Mouse (Mus musculus) left cerebral cortex, adult 2 months (tissue): Measurements from ENCODE around the gene Stk17b. TPM values are rescaled to one million over a fixed set of nuclear protein-coding genes. Genes with fewer than 3 reads are reported as not detected.
"Not testable (repeated sequence)": the region's sequence is repeated elsewhere in the genome, so short reads cannot be mapped to it uniquely, and the experiment has no call there.

Source experiments
- DNase-seq, 2 experiments: peaks; one replicate each; pipeline ENCODE4 v3.0.0; 2021 to 2022; ENCODE audit warnings: low spot score in 2 of 2, mixed read lengths in 1 of 2; ENCODE audit errors: extremely low spot score in 1 of 2
- H3K27ac ChIP-seq: fragments of 200-600 bp; 2 replicates; pipeline ENCODE4 v1.8.1; 2022
- H3K4me3 ChIP-seq: fragments of 200-600 bp; 2 replicates; pipeline ENCODE4 v1.8.1; 2022
- CTCF ChIP-seq: fragments of 200-600 bp; IDR thresholded peaks from 2 replicates; pipeline ENCODE4 v1.8.1; 2022; ENCODE audit warnings: antibody characterized with exemption, mild to moderate bottlenecking, moderate library complexity
- intact Hi-C: fragments of 180-260 bp; cut with DNase I; formaldehyde crosslinking; loops from one replicate; pipeline ENCODE4 v1.15.1; 2025
- total RNA-seq, 2 experiments: library from RNA; stranded (reverse); gene quantifications; 2 replicates each; pipeline ENCODE4 v1.2.3; 2021

Stk17b gene
- total RNA-seq, 2 experiments from 2014 or later, result 5.3 to 7.6 TPM

DNA sequence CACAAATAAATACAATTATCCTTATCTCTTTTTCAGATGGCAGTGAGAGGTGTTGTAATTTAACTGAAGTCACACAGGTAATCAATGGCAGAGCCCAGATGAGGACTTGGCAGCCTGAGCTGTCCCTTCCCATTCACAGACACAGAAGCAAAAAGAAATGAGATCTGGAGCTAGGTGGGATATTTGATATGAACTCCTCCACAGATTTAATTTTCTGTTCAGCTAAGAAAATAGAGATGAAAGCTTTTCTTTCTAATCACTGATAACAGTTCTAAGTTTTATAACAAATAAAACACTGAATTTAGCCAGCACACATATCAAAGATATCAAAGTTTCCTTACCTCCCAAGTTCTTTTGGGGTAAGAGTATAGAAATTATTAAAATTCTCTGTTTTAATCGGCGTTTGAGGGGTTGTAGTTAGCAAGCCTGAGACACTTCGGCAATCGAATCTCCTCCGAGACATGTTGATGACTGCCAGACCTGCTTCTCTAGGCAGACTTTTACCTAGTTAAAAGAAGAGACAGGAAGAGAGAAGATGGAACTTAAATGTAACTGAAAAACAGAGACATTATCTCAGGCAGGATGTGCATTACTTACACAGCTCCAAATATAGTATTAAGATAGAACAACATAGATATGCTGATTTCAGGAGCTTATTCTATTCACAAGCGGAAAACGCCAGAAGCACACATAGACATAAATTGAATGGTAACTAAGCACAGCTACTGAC is 8.7 kb downstream of the Stk17b start:
- no peak for TF ChIP-seq CTCF
- Histone ChIP-seq H3K4me3 (no peak overlapping the region), H3K27ac (no peak overlapping the region)
- intact Hi-C loops, result no loop called here
- DNase-seq, result no peak

DNA sequence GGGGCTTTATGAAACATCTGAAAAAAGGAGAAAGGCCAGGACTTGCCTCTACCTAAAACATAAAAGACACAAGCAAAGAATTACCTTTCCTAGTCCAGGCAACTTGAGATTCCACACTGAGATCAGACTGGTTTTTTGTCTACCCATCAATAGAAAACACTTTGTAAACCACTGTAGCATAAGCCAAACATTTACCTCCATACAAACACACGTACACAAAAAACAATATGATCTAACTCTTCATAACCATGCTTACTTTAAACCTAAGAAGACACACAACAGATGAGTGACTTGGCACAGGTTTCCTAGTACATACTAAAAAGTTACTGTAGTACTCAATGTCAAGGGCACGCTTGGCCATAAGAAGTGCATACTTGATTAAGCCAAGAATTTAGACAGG is 9.5 kb downstream of the Stk17b start:
- no peak for DNase-seq
- Histone ChIP-seq H3K4me3 (no peak overlapping the region), H3K27ac (no peak overlapping the region)
- intact Hi-C loops, result no loop called here
- TF ChIP-seq CTCF, result no peak

DNA sequence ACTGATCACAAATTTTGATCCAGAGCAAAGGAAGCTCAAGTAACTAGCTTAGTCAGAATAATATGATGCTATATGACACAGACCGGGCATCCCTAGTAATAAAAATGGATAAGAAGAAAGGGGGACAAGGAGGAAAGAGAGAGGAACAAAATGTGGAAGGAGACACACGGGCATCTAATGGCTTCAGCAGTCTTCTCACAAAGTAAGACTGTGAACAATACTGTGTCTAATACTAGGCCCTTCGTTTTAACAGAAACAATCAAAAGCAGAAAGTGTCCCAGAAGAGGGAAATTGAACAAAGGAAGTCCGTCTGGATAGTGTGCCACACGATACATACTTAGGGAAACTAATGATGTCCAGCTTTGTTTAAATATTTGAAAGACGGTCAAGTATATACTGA is 10.0 kb downstream of the Stk17b start:
- no peak for TF ChIP-seq CTCF
- H3K27ac ChIP-seq, result no peak overlapping the region
- intact Hi-C loops, result no loop called here

DNA sequence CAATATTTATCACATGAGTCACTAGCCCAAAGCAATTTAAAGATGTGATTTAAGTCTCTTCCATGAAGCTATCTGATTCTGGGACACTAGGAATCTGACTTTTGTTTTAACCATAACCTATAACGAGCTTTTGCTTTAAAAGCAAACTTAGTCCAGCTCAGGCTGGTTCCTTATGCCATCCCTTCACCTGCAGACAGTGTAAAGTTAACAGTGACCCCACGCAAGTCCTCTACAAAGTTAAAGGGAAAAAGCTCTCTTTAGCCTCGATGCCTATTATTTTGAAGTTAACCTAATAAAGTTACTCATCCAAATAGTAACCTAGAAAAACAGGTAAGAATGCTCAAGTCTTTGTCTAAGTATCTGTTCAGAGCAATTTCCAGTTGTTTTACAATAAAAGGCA is 10.5 kb downstream of the Stk17b start:
- DNase-seq, result no peak
- no peak for TF ChIP-seq CTCF
- intact Hi-C loops, result no loop called here
- no peak overlapping the region for H3K27ac ChIP-seq
- H3K4me3 ChIP-seq, result no peak overlapping the region

More for the DNA sequence above, 10.0 kb downstream of the Stk17b start:
- DNase-seq, result no peak
- H3K4me3 ChIP-seq, result no peak overlapping the region

DNA sequence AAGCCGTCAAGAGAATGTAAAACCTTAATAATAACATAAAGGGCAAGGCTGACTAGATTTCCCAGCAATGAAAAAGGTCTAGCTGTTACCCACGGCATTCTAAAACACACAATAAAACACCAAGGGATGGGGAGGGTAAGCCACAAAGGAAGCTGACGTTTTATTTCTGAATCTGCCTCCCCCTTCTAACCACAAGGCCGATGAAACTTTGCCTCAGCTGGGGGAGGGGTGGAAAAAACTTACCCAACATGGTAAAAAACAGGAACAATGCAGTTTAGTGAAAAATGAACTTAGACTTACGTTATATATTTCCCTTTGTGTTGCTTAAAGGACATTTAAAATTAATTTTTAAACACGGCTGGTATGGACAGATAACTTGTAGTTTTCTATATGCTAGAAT is 11.0 kb downstream of the Stk17b start:
- no peak for TF ChIP-seq CTCF
- Histone ChIP-seq H3K4me3 (no peak overlapping the region), H3K27ac (no peak overlapping the region)
- no peak for DNase-seq
- intact Hi-C loops, result no loop called here

DNA sequence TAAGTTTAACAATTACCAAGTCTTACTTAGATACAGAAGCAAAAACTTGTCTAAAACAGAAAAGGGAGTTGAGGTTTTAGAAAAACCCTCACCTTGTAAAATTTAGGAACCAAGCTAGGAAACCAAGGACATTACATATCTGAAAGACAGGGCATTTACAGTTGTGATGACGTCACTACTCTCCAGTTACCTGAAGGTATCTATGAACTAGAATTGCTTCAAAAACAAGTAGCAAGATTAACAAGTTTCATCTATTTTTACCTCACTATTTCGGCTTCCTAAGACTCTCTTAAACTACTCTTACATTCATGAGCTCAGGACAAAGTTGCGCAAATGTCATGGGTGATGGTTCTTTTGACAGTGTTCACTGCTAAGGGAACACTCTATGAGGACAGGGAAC is 12.1 kb downstream of the Stk17b start:
- DNase-seq, result no peak
- TF ChIP-seq CTCF, result no peak
- intact Hi-C loops, result no loop called here
- no peak overlapping the region for H3K4me3 ChIP-seq
- H3K27ac ChIP-seq, result no peak overlapping the region

DNA sequence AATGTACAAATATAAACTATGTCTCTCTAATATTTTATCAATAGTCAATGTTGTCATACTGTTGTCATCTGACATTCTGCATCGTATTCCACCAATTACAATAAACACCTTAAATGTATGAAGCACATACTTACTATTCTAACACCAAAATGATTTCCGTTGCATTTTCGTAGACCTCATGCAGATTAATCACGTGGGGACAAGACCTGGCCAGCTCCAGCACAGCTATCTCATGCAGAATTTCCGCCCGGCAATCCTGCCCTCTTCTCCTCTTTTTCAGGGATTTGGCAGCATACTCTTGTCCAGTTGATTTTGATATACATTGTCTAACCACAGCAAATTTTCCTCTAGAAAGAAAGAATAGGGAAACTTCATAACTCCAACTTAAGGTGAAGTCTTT is 13.5 kb downstream of the Stk17b start:
- no peak overlapping the region for H3K4me3 ChIP-seq
- no peak overlapping the region for H3K27ac ChIP-seq
- intact Hi-C loops, result no loop called here
- no peak for DNase-seq
- TF ChIP-seq CTCF, result no peak

DNA sequence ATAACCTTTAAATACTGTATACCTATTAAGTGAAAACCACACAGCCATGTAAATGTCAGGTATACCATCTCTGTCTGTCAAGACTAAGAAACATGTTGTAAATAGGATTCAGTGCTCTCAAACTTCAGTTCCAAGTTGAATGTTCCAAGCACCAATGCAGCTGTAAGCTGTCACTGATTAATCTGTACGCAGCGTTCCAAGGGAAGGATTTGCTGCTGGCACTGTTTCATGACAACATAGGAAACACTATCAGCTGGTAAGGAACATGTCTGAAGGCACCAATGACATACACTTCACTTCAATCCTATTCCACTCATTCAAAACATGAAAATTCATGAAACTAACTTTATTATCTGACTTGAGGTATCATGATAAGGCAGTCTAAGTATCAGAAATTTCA is 18.9 kb downstream of the Stk17b start:
- no peak for DNase-seq
- Histone ChIP-seq H3K27ac (no peak overlapping the region), H3K4me3 (no peak overlapping the region)
- TF ChIP-seq CTCF, result no peak
- intact Hi-C loops, result no loop called here

DNA sequence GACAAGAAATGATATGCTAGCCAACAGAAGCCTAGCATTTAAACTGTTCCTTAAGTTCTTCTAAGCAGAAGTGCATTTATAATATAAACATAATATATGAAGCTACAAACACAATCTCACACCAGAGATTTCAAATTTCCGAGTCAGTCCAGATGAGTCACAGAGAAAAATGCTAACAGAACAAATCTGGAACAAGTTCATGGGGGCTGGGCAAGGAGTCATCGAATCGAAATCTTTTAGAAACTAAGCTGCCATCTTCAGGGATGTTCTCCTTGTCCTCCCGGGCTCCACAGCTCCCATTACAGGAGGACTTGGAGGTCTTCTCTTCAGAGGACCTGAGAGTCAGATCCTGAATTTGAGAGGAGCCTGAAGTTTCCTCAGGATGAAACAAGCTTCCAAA is 27.7 kb downstream of the Stk17b start:
- H3K4me3 ChIP-seq, result no peak overlapping the region
- no peak for TF ChIP-seq CTCF
- intact Hi-C loops, result no loop called here
- H3K27ac ChIP-seq, result no peak overlapping the region
- no peak for DNase-seq

DNA sequence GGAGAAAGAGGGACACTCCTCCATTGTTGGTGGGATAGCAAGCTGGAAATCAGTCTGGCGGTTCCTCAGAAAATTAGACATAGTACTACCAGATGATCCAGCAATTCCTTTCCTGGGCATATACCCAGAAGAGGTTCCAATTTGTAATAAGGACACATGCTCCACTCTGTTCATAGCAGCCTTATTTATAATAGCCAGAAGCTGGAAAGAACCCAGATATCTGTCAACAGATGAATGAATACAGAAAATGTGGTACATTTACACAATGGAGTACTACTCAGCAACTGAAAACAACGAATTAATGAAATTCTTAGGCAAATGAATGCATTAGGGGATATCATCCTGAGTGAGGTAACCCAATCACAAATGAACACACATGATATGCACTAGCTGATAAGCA is 31.5 kb downstream of the Stk17b start:
- intact Hi-C loops, H3K27ac ChIP-seq: not testable (repeated sequence)

DNA sequence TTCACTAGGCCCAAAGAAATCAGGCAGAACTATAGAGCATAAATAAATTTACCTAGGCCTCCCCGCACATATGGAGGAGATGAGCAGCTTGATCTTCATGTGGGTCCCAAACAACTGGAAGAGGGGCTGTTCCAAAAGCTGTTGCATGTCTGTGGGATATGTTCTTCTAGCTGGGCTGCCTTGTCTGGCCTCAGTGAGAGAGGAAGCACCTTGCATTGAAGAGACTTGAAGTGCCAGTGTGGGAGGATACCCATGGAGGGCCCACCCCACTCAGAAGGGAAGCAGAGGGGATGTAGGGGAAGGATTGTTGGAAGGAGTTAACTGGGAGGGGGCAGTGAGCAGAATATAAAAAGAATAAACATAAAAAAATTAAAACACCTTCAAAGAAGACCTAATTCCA is 33.9 kb downstream of the Stk17b start:
- H3K4me3 ChIP-seq, result no peak overlapping the region
- TF ChIP-seq CTCF, result no peak
- H3K27ac ChIP-seq, result no peak overlapping the region
- DNase-seq, result no peak
- intact Hi-C loops, result no loop called here

More for the DNA sequence above, 31.5 kb downstream of the Stk17b start:
- H3K4me3 ChIP-seq, DNase-seq: not testable (repeated sequence)

DNA sequence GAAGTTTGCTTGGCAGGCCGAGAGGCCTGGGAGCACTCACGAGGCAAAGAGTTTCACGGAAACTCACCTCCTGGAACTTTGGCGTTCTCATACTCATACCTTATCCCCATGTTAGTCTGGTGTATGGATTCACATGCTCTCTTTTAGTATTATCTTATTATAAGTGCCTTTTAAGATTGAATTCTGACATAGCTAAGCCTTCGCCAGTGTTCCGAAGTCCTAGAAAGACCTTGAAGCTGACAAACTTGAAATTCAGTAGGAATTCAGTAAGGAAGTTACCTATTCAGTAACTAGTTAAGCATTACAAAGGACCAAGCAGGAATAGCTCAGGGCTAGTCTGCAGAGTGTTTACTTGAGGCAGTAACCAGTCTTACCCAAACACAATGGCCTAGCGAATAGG is 34.3 kb downstream of the Stk17b start:
- DNase-seq, H3K4me3 ChIP-seq, H3K27ac ChIP-seq, intact Hi-C loops: not testable (repeated sequence)

DNA sequence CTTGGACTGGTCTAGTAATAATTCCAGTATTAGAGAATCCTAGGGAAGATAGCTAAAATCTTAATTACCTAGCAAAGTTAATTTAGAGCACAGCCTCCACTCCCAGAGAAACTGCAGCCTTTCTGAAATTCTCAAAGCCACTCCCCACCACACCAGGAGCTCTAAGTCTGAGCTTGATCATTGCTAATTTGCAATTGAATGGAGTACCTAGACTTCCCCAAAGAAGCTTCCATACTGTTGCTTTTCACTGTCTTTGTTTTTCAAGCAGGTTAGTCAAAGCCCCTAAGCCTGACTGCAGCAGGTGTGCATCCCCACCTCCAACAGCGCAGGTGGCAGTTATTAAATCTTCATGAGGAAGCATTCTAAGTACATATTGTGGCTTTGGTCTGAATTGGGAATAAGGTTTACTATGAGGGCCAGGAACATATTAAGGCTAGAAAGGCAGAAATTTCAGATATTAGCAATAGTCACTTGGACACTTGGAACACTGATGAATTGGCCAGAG is 35.1 kb downstream of the Stk17b start:
- intact Hi-C loops, DNase-seq, H3K27ac ChIP-seq, H3K4me3 ChIP-seq: not testable (repeated sequence)
